Mouse (Mus musculus): ENCODE measurements around the gene Ankrd39.

Ankrd39 gene

DNA sequence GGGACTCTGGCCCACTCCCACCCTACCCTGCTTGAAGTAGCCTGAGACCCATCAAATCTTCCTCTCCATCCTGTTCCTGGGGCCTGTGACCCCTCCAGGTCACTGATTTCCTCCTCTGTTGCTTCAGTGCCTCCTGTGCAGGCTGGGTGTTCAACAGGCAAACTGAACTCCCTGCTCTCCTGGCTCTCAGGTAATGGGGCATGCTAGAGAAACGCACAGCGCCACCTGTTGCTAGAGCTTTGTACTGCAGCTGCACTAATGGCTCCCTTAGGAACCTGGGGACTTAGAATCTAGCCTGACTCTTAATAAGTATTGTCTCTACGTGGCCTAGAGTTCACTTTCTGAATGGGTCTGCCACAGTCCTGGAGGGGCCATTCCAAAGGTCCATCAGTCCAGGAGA, 46.0 kb downstream of the Ankrd39 start:
- in situ Hi-C loops (cut with MboI; ENCODE audit: unreplicated experiment in 2 of 2): loop anchor here (5.0 to 10.0 kb wide), 2 partner anchors 59 to 176 kb away; no protein-coding TSS in a partner anchor

DNA sequence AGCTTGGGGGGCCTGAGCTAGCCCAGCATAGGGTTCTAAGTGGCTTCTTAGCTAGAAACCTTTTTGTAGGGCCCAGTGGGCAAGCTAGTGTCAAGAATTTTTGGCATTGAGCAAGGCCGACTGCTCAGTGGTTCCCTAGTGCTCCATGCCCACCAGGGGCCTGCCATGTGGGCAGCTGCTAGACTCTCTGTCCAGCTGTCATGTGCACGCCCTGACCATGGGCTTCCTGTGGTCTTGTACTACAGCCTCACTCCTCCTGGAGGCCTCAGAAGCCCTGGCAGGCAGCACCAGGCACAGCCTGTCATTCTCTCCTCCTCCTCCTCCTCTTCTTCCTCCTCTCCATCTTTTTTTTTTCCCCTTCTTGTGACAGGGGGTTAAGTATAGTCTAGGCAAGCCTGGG, 49.9 kb downstream of the Ankrd39 start:
- in situ Hi-C loops (cut with MboI; ENCODE audit: unreplicated experiment in 2 of 2): loop anchor here in 1 of 2 experiments (25.0 kb wide), 1 partner anchor 1635 kb away; no protein-coding TSS in a partner anchor

DNA sequence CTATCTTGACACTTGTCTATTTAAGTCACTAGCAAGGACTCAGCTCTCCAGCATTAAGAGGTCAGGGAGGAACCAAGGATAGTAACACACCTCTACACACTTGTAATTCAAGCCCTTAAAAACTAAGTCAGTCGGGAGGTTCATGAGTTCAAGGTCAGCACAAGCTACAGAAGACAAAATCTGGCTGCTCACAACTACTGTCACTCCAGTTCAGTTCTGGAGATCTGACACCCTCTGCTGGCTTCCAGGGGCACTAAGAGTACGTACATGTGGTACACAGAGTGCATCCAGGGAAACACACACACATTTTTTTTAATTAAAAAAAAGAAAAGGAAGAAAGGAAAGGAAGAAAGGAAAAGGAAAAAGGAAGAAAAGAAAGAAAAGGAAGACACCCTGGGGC, 50.5 kb downstream of the Ankrd39 start:
- in situ Hi-C loops (cut with MboI; ENCODE audit: unreplicated experiment in 2 of 2): loop anchor here in 1 of 2 experiments (25.0 kb wide), 1 partner anchor 1634 kb away; no protein-coding TSS in a partner anchor

DNA sequence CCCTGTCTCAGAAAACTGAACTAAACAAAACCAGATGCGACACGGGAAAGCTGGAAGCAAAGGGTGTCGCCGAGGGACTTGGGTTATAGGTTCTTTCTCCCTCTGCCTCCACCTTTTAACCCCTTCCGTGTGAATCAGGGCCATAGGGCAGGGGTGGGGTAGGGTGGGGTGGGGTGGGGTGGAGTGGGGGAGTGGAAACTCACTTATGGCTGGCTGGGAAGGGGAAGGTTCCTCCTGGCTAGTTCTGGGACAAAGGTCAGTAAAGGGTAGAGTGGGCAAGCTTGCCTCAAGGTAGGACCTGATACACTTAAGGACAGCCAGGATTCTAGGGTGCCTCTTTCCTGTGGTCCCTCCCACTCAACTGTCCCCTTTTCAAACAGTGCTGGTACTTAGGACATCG, 53.9 kb downstream of the Ankrd39 start:
- in situ Hi-C loops (cut with MboI; ENCODE audit: unreplicated experiment in 2 of 2): loop anchor here in 1 of 2 experiments (25.0 kb wide), 1 partner anchor 1631 kb away; no protein-coding TSS in a partner anchor

DNA sequence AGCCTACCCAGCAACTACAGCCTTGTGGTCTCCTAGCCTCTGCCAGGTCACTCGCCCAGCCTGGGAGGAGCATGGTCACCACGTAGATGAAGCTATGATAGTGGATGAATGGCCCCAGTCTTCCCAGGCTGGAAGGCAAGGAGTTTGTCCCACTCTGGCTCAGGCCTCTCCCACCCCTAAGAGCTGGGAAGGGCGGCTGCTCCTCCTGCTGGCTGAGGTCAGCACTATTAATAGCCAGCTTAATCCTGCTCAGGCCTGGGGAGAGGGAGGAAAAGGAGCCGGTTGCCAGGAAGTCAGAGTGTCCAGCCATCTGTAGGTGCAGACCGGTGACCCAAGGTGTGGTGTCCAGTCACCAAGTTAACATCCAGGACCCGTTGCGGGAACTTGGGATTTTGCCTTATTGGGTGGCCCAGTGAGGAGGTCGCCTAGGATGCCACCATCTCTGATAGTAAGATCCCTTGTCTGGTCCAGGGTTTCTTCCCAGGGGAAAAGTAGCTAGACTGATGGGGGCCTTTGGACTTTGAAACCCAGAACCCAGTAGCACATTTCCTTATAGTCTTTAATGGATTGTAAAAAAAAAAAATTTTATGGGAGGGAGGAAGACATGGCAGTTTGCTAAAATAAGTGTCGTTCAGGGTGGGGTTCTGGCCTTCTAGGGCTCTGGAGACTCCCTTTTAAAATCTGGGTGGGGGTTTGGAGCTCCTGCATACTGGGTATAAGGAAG, 54.7 kb downstream of the Ankrd39 start:
- in situ Hi-C loops (cut with MboI; ENCODE audit: unreplicated experiment in 2 of 2): loop anchor here in 1 of 2 experiments (25.0 kb wide), 1 partner anchor 1630 kb away; no protein-coding TSS in a partner anchor

DNA sequence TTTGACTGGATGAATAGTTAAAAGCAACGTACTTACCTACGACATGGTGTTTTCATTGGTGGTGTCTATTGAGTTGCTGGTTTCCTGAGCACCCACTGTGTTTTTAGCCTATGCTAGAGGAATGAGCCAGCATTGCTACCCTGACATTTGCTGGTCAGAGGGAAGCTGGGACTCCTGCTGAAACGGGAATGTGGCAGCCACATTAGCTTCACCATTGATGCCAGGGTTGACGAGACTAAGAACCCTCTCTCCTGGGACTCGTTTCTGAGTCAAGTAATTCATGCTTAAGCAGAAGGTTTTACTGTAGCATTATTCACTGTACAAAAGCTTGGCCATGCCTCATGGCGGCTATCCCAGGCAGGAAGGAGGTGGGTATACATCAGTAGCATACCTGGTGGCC, 57.6 kb downstream of the Ankrd39 start:
- in situ Hi-C loops (cut with MboI; ENCODE audit: unreplicated experiment in 2 of 2): loop anchor here in 1 of 2 experiments (25.0 kb wide), 1 partner anchor 1627 kb away; no protein-coding TSS in a partner anchor
